Mouse (Mus musculus): ENCODE data around the gene Cdk5.

- no peak for TF ChIP-seq POLR2A (IDR thresholded peaks at IDR 0.05; ENCODE audit: borderline replicate concordance, extremely low read depth, insufficient read depth, insufficient read length, poor library complexity, severe bottlenecking)
- no peak for TF ChIP-seq CTCF (IDR thresholded peaks at IDR 0.05; ENCODE audit: borderline replicate concordance, extremely low read depth, insufficient read depth, insufficient read length)
These were observed 48.5 kb downstream of the Cdk5 start for GRCm38 (mm10) chr5:24374666-24375328.

Data from brain, embryonic 14.5 days (tissue).